Mouse (Mus musculus): ENCODE measurements at regions not wholly inside any gene's neighbourhood (a gene's known extent, or its start where the extent isn't known, plus 50 kb on each side); places are given as distances from the start of the nearest gene placed in this dataset.

- peak; percentile 9 for DNase-seq
Measured at GRCm38 (mm10) chrX:107577501-107577900, 90.3 kb upstream of the Tbx22 start.
